Mouse (Mus musculus) left cerebral cortex, adult 8-10 months (tissue): ENCODE measurements at regions not wholly inside any gene's neighbourhood (a gene's known extent, or its start where the extent isn't known, plus 50 kb on each side); places are given as distances from the start of the nearest gene placed in this dataset.

Experiments
- DNase-seq, 2 experiments: peaks; one replicate each; pipeline ENCODE4 v3.0.0; 2022; ENCODE audit warnings: low spot score in 2 of 2

DNA sequence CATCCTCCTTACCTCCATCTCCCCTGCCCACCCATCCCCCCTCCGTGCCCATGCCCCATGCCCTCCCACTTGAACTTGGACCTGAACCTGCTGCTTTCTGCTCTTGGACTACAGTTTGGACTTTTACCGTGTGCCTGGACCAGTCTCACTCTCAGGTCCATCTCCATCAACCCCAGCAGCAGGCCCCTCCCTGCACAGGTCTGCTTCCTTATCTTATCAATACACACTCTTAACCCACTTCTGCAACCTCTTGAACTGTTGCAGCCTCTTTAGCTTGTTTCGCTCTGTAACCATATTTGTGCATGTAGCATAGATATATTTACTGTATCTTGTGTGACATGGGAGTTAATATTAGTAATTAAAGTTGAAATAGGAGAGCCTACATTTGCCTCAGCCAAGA is 457.8 kb upstream of the Kcnab2 start:
- DNase-seq: no peak

DNA sequence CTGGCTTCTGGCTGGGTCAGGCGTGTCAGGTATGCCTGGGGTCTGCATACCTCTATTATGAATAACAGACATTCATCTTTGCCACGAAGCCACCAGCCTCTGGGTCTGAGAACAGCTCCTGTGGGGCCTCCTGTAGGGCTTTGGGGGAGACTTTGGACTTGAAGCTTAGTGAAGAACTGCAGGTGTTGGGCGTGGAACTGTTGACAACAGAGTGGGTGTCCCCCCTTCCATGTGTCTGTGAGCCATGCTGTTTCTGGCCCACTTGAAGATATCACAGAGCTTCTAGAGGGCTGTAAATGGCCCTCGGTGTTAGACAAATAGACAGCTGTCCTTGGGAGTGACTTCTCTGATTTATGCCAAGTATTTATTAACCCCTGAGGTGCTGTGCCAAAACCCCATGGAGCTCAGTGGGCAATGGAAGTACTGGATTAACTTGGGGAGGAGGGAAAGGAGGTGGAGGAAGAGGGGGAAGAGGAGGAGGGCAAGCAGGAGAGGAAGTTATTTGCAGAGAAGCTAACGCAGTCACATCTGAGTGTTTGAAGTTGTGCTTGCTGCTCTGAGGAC is 450.8 kb upstream of the Kcnab2 start:
- no peak for DNase-seq

DNA sequence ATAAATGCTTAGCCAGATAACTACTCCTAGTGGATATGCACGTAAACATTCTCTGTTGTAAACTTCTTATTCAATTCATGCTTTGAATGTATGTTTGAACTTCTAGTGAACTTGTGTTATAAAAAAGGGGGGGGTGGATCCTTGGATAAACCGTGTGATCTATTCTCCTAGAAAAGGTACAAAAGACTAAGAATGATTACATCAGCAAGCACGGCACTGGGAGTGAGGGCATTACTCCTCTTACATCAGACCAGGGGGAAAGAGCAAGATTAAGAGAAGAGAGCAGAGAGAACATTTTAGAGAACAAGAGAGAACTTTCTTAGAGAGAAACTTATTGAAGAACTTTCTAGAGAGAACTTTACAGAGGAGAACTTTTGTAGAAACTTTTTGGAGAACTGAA is 442.6 kb upstream of the Kcnab2 start:
- no peak for DNase-seq

DNA sequence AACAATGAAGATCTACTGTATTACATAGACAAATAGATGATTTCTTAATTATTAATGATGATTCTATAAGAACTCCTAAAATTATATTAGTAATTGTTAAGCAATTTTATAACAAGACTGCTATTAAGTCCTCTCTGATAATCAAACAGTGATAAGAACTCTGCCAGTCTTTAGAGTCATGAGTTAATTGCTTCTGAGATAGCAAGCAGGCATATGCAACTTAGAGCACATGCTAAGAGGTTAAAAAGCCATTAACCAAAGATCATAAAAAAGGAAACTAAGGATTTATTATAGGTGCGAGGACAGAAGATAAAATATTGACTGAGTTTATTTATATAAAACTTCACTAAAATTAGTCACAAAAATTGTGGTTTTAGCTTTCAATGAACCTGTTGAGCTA is 442.2 kb upstream of the Kcnab2 start:
- DNase-seq: no peak

DNA sequence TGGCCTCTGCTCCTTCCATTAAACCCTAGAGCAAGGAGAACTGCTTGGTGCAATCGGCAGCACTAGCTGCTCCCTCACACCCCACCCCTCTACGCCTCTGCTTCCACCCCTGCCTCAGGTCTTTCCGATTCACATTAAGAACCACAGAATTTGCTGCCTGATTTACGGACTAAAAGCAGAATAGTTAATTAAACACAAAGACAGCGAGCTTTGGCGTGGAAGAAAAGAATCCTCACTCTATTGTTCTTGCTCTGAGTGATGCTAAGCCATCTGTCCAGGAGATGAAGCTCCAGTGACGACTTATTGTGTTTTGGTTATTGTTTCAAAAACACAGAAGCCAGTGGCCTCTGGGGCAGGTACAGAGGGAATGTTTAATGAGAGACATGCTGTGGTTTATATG is 438.9 kb upstream of the Kcnab2 start:
- DNase-seq: no peak

DNA sequence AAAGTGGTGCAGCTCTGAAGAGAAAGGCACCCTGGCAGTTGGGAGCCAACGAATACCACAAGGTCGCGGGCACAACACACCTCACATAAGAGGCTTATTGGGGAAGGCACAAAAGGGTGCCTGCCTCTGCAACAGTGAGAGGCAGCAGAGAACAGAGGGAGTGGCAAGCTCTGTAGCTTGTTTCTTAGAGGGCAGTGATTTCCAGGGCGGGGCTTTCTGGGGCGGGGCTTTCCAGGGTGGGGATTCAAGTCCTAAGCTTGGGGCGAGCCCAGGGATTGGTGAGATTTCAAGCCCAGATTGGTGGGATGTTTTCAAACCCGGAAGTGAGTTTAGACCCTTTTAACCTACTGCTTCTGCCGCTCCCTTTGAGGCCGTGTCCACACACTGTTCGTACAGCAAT is 435.8 kb upstream of the Kcnab2 start:
- no peak for DNase-seq

DNA sequence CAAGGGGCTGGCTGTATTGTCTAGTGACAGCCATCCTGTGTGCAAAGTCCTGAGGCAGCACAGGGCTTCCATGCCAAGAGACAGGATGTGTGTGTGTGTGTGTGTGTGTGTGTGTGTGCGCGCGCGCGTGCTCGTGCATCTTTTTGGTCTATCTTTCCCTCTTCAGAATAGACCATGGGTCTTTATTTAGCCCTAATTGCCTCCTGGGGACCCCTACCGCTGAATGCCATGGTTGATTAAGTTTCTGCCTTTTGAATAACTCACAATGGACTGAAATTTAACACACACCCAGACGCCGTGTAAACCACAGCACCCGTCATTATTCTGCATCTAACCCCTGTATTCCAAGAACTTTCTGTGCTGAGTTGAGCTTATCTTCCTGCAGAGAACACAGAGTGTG is 435.2 kb upstream of the Kcnab2 start:
- DNase-seq: no peak

DNA sequence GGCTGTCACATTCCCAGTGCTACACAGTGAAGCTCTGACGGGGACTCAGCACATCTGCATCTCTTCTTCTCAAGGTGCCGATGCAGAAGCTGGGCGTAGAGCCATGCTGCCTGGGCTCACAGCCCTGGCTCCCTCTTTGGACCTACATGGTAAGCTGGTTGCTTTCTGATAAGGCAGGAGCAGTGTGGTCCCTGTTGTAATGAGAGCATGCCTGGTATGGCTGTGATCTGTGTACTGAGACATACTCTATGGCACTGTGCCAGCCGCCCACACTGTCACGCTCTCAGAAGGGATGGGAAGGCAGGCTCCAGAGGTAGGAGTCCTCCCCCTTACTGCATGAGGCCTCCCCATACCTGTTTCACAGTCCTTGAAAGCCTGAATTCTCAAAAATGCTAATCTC is 430.6 kb upstream of the Kcnab2 start:
- peak; percentile 25 to 64 for DNase-seq

DNA sequence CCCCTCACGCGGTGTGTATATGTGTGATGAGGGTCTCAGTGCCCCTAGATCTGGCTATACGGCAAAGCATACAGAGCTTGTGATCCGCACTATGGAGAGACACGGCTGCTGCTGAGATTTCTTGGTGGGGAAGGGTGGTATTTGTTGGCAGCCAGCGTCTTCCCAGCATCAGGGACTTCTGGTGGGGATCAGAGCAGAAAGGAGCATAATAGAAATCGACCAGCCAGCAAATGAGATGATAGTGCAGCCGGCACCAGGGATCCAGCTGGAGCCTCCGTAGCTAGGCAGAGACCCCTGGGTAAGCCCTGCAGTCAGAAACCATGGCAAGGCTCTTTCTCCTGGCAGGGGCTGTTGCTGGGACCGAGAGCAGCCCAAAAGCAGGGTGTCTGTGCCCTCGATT is 425.2 kb upstream of the Kcnab2 start:
- no peak for DNase-seq

DNA sequence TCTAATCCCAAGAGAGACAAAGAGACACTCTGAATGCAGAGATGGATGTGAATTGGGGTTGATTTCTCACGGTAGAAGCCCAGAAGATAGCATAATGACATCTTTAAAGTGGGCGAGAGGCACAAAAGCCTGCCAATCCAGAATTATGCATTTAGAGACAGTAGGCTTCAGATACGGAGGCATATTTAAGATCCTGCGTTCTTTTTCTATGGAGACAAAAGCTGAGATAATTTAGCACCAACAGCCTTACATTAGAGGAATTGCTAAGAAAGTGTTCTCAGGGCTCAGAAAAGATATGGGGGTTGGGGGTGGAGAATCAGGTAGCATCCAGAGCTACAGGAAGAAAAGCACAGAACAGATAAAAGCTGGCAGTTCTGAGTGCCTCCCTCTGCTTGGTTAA is 422.4 kb upstream of the Kcnab2 start:
- peak in 1 of 2 experiments; percentile 28 for DNase-seq

DNA sequence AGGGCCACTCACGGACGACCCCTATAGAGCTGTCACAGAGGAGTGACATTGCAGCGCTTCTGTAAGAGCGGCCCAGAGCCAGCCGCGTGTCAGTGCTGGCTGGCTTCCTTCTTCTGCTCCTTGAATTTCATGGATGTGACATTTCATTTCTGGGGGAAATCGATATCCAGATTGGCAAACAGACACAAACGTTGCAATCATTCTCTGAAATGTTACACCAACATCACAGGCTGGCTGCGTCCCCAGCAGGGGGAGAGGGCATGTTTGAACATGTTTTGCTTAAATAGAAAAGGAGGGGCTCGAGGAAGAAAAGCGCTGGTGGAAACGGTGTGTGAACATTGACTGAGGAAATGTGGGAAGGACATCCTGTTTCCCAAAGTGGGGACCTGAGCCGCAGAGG is 417.4 kb upstream of the Kcnab2 start:
- no peak for DNase-seq

DNA sequence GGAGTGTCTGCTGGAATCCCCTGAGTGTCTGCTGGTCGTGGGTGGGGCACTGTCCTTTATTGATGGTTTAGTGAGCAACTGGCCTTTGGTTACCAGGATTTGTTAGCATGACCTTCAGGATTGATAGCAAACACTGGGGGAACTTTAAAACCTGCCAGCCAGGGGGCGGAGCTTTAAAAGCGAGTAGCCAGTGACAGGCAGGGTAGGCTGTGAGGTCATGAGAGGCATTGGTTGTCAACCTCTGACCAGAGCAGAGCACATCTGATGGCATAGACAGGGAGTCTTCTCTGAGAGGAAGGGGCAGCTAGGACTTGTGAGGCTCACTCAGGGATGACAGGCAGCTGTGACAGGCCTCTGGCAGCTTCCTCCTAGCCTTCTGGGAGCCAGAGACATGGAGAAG is 415.3 kb upstream of the Kcnab2 start:
- no peak for DNase-seq

DNA sequence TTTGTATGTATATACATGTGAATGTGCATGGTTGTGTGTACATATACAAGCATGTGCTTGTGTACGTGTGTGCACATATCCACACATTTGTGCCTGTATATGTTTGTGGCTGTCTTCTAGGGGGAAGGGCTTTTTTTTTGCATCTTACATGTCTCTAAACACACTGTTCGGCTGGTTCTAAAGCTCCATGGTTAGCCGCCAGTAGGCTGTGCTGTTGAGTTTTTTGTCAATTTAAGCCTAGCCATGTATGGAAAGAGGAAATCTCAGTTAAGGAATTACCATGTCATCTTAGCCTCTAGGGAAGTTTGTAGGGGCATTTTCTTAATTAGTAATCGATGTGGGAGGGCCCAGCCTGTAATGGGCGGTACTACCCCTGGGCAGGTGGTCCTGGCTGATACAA is 411.5 kb upstream of the Kcnab2 start:
- DNase-seq: no peak

DNA sequence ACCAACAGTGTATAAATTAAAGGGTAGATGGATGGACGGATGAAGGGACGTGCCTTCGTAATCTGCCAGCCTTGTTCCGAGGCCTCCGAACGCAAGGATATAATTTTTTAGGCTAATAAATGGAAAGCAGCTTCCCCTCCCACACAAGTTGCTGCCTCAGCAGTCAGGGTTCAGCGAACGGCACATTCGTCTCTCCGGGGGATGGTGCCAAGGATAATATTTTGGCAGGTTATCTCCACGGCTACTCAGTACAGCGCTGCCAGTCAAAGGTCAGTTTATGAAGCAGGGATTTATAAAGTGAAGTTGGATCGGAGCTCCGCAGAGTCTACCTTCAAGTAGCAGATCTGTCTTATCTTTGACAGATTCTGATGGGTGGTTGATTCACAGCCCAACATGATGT is 410.6 kb upstream of the Kcnab2 start:
- no peak for DNase-seq

DNA sequence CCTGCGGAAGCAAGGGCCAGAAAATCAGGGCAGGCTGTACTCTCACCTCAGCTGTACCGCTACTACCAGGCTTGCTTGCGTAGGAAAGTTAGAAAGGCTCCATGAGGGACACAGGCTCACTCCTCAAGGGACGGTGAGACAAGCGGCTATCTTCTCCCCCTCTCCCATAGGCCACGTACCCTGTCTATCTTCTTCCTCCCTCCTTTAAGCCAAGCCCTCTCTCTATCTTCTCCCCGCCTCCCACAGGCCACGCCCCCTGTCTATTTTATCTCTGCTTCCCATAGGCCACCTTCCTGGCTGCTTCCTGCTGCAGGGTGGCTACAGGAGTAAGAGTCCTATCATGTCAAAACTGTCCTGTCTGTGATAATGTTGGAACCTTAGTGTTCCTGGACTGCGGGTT is 409.1 kb upstream of the Kcnab2 start:
- no peak for DNase-seq

DNA sequence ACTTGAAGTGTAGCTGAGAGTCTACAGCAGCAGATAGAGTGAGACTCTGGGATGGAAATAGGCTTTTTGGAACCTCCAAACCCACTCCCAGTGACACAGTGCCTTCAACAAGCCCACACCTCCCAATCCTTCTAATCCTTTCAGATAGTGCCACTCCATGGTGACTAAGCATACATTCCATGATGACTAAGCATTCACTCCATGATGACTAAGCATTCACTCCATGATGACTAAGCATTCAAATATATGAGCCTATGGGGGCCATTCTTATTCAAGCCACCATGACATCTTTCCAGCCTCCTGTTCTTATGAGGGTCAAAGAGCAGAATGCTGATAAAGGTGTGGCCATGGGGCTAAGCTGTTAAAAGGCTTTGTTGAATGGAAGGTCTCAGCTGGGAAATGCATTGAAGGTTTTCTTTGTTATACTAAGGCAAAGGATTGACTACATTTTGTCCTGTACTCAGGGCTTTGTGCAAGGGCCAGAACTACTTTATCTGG is 403.8 kb upstream of the Kcnab2 start:
- DNase-seq: no peak

DNA sequence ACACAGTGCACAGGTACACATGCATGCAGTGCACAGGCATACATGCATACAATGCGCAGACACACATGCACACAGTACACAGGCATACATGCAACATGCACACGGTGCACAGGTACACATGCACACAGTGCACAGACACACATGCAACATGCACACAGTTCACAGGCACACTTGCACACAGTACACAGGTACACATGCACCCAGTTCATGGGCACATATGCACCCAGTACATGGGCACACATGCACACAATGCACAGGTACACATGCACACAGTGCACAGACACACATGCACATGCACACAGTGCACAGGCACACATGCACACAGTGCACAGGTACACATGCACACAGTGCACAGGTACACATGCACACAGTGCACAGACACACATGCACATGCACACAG is 402.7 kb upstream of the Kcnab2 start:
- no peak for DNase-seq

DNA sequence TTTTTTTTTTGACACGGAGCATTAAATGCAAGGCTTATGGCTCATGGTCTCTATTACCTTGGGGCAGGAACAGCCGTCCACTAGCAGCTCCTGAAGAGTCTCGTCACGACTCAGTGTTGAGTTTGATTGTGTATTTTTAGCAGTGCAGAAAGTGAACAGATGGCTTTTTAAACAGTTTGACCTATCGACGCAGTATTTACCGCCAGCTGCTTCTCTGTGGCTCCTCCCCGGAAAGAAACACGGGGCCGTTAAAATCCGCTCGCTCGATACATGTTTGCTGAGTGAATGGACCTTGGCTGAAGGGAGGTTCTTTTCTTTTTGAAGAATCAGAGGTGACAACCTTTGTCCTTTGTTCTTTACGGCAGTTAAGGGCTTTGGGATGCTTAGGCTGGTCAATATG is 401.3 kb upstream of the Kcnab2 start:
- no peak for DNase-seq

DNA sequence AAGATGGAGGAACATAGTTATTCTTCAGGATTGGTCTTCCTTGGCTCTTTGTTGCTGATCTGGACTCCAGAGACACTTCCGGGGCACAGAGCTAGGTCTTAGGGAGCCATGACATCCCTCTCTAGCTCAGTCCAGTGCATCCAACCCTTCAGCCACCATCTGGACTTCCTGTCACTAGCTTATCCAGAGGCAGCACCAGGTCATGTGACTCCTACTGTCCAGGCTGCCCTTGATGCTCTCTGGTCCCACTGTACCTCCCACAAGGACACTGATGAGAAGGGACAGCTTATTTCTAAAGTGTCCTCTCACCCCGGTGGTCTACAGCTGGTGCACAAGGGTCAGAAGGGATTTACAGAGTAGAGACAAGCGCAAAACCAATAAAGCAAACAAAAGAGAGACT is 400.7 kb upstream of the Kcnab2 start:
- no peak for DNase-seq

DNA sequence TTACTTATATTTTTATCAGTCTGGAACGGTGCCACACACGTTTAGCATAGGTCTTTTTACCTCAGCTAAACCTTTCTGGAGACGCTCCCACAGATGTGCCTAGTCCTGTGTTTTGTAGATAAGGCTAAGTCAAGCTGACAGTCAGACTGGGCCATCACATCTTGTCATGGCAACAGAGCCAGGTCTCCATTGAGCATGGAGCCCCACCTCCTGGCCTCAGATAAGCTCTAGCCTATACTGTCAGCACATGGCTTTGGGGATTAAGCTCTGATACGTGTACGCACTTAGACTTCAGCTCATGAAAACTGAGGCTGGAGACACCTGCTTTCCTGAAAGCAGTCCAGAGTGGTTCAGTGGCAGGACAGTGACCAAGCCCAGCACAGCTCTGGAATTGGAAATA is 392.4 kb upstream of the Kcnab2 start:
- DNase-seq: no peak

DNA sequence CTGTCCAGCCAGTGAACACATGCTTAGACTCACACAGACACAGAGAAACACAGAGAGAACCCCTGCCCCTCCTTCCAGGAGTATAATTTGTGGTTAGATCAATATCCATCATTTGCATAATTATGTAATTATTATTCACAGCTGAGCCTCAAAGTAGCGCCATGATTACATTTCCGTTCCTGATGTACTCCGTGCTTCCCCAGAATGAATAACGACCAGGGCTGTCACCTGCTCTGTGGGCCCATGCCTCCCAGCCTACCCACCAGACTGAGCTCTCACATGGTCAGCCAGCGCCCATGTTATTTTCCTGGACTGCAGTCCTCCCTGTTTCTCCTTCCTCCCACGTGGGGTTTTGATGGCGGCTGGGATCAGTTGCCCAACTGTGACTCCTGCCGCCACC is 388.2 kb upstream of the Kcnab2 start:
- DNase-seq: no peak

DNA sequence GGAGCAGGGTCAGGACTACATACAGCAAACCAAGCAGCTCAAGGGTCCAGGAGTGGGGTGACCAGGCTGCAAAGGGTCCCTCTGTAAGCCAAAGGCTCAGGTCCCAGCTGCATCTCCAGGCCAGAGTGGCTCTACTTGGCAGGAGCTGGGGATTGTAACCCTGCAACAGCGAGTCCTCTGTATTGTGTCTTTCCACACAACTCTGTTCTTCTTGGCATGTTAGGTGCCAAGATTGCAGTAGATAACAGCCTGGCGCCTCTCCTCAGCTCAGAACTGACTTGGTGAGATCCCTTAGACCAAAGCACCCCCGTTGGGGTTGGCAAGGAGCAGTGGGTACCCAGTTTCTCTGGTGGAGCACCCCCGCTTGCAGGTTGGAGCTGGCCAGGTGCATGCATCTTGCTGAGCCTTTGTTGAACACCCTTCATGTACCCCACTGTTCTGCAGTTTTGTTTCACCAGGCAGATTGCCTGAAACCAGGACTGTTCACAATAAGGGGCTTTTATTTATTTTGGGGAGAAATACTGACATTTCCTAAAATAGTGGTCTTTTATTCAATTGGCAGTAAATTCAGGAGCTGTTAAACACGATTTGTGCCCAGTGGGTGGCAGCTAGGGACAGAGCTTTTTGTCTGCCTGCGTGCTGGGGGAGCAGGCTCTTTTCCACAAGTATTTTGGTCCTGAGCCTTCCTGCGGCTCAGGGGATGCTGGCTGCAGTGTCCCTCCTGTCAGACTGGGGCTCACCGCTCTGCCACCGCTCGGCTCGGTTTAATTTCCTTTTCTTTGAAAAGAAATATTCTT is 385.3 kb upstream of the Kcnab2 start:
- DNase-seq: peak in 1 of 2 experiments; percentile 39

DNA sequence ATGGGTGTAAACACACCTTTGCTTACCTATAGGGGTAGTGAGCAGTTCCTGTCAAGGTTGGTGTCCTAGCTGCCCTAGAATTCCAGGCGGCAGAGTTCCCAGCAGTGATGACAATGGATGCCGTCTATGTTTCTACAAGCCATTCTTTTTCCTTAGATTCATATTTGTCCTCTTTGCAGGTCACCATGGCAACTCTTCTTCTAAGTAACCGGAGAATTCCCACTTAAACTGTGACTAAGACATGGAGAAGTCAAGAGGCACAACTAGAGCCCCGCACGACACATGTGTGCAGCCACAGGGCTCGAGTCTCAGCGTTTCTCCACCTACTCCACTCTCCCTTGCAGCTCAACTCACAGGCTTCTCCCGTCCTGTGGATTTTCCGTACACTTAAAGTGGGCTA is 381.5 kb upstream of the Kcnab2 start:
- DNase-seq: no peak
